Comparison of ENCODE assay signal across 17 mouse cellular contexts in the genomic region with DNA sequence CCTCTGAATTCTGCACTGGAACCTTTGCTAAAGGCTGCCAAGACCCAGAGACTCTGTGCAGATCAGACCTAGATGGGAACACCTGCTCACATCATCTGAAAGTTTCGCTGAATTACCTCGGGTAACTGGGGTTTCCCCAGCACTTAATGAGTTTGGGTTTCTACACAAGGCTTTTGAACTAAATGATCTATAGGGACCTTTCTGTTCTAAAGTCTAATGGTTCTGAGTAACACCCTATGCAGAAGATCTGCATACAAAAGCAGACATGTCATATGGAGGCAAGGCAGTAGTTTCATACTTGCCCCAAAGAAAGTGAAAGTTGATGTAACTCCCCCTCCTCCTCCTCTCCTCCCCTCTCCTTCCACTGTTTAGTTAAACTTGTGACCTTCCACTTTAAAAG. TPM values are rescaled to one million over a fixed set of nuclear protein-coding genes. Genes with fewer than 3 reads are reported as not detected.
DNase-seq lines count a peak whose midpoint lies in the region; ATAC-seq and TF ChIP-seq lines count a peak whose summit lies in the region.
"Had no signal": no experiment of that assay in that cellular context is flagged by ENCODE, and none has a peak within 500 bp of the region (broad histone marks: within the 10 kb centered on the region; RNA-seq: fewer than 3 reads in every experiment).

No protein-coding gene starts in this region.

- TF ChIP-seq RAD21 in CH12.LX (IDR thresholded peaks at IDR 0.05; ENCODE audit: low read depth, low read length): no peak

- H3K27ac ChIP-seq in spleen, adult 2 months (ENCODE audit: insufficient read depth, low read length): peak overlapping the region; percentile 2; the same call in 1 of the 2 replicates
- no peak overlapping the region for H3K27ac ChIP-seq in CH12.LX (ENCODE audit: insufficient read depth, low read depth)
- no peak overlapping the region for H3K27ac ChIP-seq in forebrain, embryonic 12.5 days
- H3K27ac ChIP-seq: forebrain, embryonic 15.5 days; heart, embryonic 13.5 days; hindbrain, embryonic 12.5 days had no signal

- H3K9ac ChIP-seq in CH12.LX (ENCODE audit: insufficient read depth, low read depth): no peak overlapping the region
- H3K9ac ChIP-seq in forebrain, embryonic 12.5 days: no peak overlapping the region
- H3K9ac ChIP-seq: forebrain, embryonic 15.5 days; heart, embryonic 13.5 days; hindbrain, embryonic 12.5 days had no signal

- no peaks in the 10 kb centered on the region for H3K79me2 ChIP-seq in CH12.LX (replicated peaks; ENCODE audit: control insufficient read depth, extremely low read depth, insufficient read depth, poor library complexity, severe bottlenecking)

- H3K4me2 ChIP-seq in CH12.LX (ENCODE audit: insufficient read depth, low read depth, poor library complexity, severe bottlenecking): peak overlapping the region; percentile 38
- H3K4me2 ChIP-seq in forebrain, embryonic 12.5 days: no peak overlapping the region
- H3K4me2 ChIP-seq: forebrain, embryonic 15.5 days; heart, embryonic 13.5 days; hindbrain, embryonic 12.5 days had no signal

- no peaks in the 10 kb centered on the region for H3K36me3 ChIP-seq in spleen, adult 2 months (ENCODE audit: control insufficient read depth, insufficient read depth, low read length)
- H3K36me3 ChIP-seq in CH12.LX (replicated peaks in 1 of 2; ENCODE audit: control insufficient read depth in 1 of 2, insufficient read depth in 1 of 2, low read length in 1 of 2): no peaks in the 10 kb centered on the region
- H3K36me3 ChIP-seq in forebrain, embryonic 12.5 days (replicated peaks): no peaks in the 10 kb centered on the region
- H3K36me3 ChIP-seq: forebrain, embryonic 15.5 days; heart, embryonic 13.5 days; hindbrain, embryonic 12.5 days had no signal

- dilution Hi-C loops in CH12.LX (cut with MboI; ENCODE audit: extremely low pct_ligation_motif_present, extremely low pct_unique_long_range_greater_than_20kb, low sequenced_read_pairs): no loop called here

- H3K9me3 ChIP-seq in CH12.LX (replicated peaks; ENCODE audit: low read length): no peaks in the 10 kb centered on the region
- no peaks in the 10 kb centered on the region for H3K9me3 ChIP-seq in forebrain, embryonic 12.5 days
- H3K9me3 ChIP-seq: forebrain, embryonic 15.5 days; heart, embryonic 13.5 days; hindbrain, embryonic 12.5 days had no signal

- TF ChIP-seq CTCF in spleen, adult 2 months (IDR thresholded peaks at IDR 0.05; ENCODE audit: extremely low read depth, insufficient read depth, insufficient read length, insufficient replicate concordance): no peak
- TF ChIP-seq CTCF in CH12.LX (conservative IDR thresholded peaks at IDR 0.05 in 1 of 2, IDR thresholded peaks at IDR 0.05 in 1 of 2; ENCODE audit: low read depth in 2 of 2, low read length in 2 of 2): no peak

- no peaks in the 10 kb centered on the region for H3K27me3 ChIP-seq in spleen, adult 2 months (ENCODE audit: control insufficient read depth, insufficient read depth, low read length)
- H3K27me3 ChIP-seq in CH12.LX (replicated peaks): peaks cover 3% of the 10 kb centered on the region
- H3K27me3 ChIP-seq in forebrain, embryonic 12.5 days: no peaks in the 10 kb centered on the region
- H3K27me3 ChIP-seq: forebrain, embryonic 15.5 days; heart, embryonic 13.5 days; hindbrain, embryonic 12.5 days had no signal

- ATAC-seq in monocyte, adult 5-6 weeks (replicated peaks; ENCODE audit: insufficient number of reproducible peaks, low FRiP score, low TSS enrichment, poor library complexity, severe bottlenecking): 0 out of 2 replicates have a peak, but pooled peaks have one; percentile 32
- no peak for ATAC-seq in forebrain, embryonic 12.5 days (ENCODE audit: low FRiP score)
- ATAC-seq: forebrain, embryonic 15.5 days; hindbrain, embryonic 16.5 days; intestine, embryonic 16.5 days had no signal

- DNase-seq in spleen, adult 2 months (ENCODE audit: low read depth in 1 of 2, low spot score in 2 of 2): no peak
- DNase-seq in spleen, postnatal 4 days (ENCODE audit: low spot score in 2 of 2): no peak
- DNase-seq in CH12.LX (ENCODE audit: extremely low read depth): peak; percentile 80
- no peak for DNase-seq in lung, postnatal 25 days (ENCODE audit: low spot score)
- DNase-seq: adrenal gland, adult 8-10 months; cerebellum, adult 11-12 months; cerebellum, adult 9-10 months; cerebellum, postnatal 25 days; gastrocnemius, postnatal 36 days; heart, postnatal 4 days had no signal

- peak; percentile 84 for TF ChIP-seq EP300 in CH12.LX (IDR thresholded peaks at IDR 0.05; ENCODE audit: low read length)

- in situ Hi-C loops in CH12.LX (cut with MboI; ENCODE audit: low pct_ligation_motif_present, low pct_unique_long_range_greater_than_20kb, low sequenced_read_pairs): no loop called here

- no peak overlapping the region for H3K4me3 ChIP-seq in spleen, adult 2 months (ENCODE audit: extremely low read depth, insufficient read depth, insufficient read length)
- no peak overlapping the region for H3K4me3 ChIP-seq in CH12.LX (replicated peaks in 1 of 3; ENCODE audit: low read depth in 2 of 3, low read length in 2 of 3, poor library complexity in 1 of 3)
- no peak overlapping the region for H3K4me3 ChIP-seq in forebrain, embryonic 12.5 days (replicated peaks)
- H3K4me3 ChIP-seq: forebrain, embryonic 15.5 days; heart, embryonic 13.5 days; hindbrain, embryonic 12.5 days had no signal

- no peak for TF ChIP-seq POLR2A in spleen, adult 2 months (IDR thresholded peaks at IDR 0.05; ENCODE audit: low read depth, low read length)
- no peak for TF ChIP-seq POLR2A in CH12.LX (IDR thresholded peaks at IDR 0.05; ENCODE audit: low read depth, low read length)

- 33% methylated on average over 2 of the region's 2 CpGs for WGBS in spleen, adult 2 months
- WGBS in forebrain, embryonic 12.5 days: 88% methylated on average over 2 of the region's 2 CpGs

- H3K4me1 ChIP-seq in spleen, adult 2 months (ENCODE audit: control insufficient read depth, insufficient read depth, insufficient read length): no peaks in the 10 kb centered on the region; the same call in 1 of the 2 replicates
- H3K4me1 ChIP-seq in CH12.LX (ENCODE audit: control insufficient read depth in 1 of 2, insufficient read depth in 2 of 2): peaks cover 5 to 31% of the 10 kb centered on the region in 2 experiments; a peak in 3 of 4 replicates
- H3K4me1 ChIP-seq in forebrain, embryonic 12.5 days: peaks cover 2% of the 10 kb centered on the region; the same call in 1 of the 2 replicates
- H3K4me1 ChIP-seq: forebrain, embryonic 15.5 days had no signal

TF ChIP-seq in CH12.LX, 34 proteins besides CTCF, POLR2A, EP300 and RAD21:
- TF ChIP-seq TCF12 (IDR thresholded peaks at IDR 0.05; ENCODE audit: low read depth, low read length) (peak; percentile 56), IRF4 (IDR thresholded peaks at IDR 0.05; ENCODE audit: low read depth, low read length) (peak; percentile 82; the same call in 1 of the 2 replicates), RCOR1 (conservative IDR thresholded peaks at IDR 0.05; ENCODE audit: low read depth, low read length) (peak; percentile 74; the same call in 1 of the 2 replicates), HCFC1 (IDR thresholded peaks at IDR 0.05; ENCODE audit: low read depth, low read length) (no peak), ETS1 (conservative IDR thresholded peaks at IDR 0.05; ENCODE audit: low read depth, low read length) (peak; percentile 69), USF1 (IDR thresholded peaks at IDR 0.05; ENCODE audit: low read depth, low read length) (no peak), JUND (conservative IDR thresholded peaks at IDR 0.05; ENCODE audit: low read depth, low read length) (peak; percentile 54), BHLHE40 (IDR thresholded peaks at IDR 0.05; ENCODE audit: low read depth, low read length) (peak; percentile 75), ZKSCAN1 (IDR thresholded peaks at IDR 0.05; ENCODE audit: borderline replicate concordance, low read depth, low read length) (no peak), MYC (IDR thresholded peaks at IDR 0.05; ENCODE audit: low read depth, low read length) (peak; percentile 48; the same call in 1 of the 2 replicates), MAFK (IDR thresholded peaks at IDR 0.05; ENCODE audit: insufficient replicate concordance, low read length) (0 out of 2 replicates have a peak, but pooled peaks have one; percentile 39), JUN (IDR thresholded peaks at IDR 0.05; ENCODE audit: insufficient read depth, low read depth, low read length) (peak; percentile 48; the same call in 1 of the 2 replicates), NRF1 (IDR thresholded peaks at IDR 0.05; ENCODE audit: low read depth, low read length) (0 out of 2 replicates have a peak, but pooled peaks have one; percentile 4), SMC3 (IDR thresholded peaks at IDR 0.05; ENCODE audit: low read depth, low read length) (0 out of 2 replicates have a peak, but pooled peaks have one; percentile 3)

RNA-seq across cellular contexts. Expression of gene Sec22b, which starts 47.5 kb away (rescaled TPM):
- polyA plus RNA-seq in spleen, adult 2 months (2012; rRNA removed): 15.8 and 17.1 TPM in 2 replicates
- 42.6 and 51.4 TPM in 2 replicates for total RNA-seq in CH12.LX (2012; rRNA removed)
- 77.7 and 82.4 TPM in 2 replicates for total RNA-seq in CH12.LX (2014; rRNA removed)
- polyA plus RNA-seq in CH12.LX (2012; ENCODE audit: insufficient read length, low read depth): 82.8 and 85.2 TPM in 2 replicates
- total RNA-seq in monocyte, adult 5-6 weeks (2017): 37.7 to 62.2 TPM (median 46.2 TPM) in 3 replicates
- 104 and 107 TPM in 2 replicates for polyA plus RNA-seq in forebrain, embryonic 12.5 days (2016; fragmentation: Nextera tagmentation; extraction: Ambion mirVana)
